Mouse (Mus musculus): ENCODE results near the gene Ssxb9. TPM values are rescaled to one million over a fixed set of nuclear protein-coding genes. Genes with fewer than 3 reads are reported as not detected.

Ssxb9 gene
- not detected for polyA plus RNA-seq (2017; shearing (Covaris generic))

DNA sequence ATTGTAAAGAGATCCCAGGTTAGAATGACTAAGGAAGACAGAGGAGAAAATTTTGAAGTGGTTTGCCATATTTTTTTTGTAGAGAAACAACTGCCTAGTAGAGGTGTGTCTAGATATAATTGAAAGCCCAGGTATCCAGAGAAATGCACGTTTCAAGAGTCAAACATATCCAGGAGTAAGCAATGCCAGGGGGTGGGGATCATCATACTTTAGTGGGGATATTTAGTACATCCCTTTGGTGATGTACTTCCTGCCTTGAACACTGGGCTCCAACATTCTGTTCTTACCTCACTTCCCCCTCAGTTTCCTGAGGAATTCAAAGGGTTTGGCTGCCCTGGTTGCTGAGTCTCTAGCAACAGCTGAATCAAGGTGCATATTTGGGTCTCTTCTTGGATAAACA, at the start of gene Ssxb9:
Gene Ssxb9, plus strand, starts transcription at position 301 of the 400 bp plus-strand sequence.

DNA sequence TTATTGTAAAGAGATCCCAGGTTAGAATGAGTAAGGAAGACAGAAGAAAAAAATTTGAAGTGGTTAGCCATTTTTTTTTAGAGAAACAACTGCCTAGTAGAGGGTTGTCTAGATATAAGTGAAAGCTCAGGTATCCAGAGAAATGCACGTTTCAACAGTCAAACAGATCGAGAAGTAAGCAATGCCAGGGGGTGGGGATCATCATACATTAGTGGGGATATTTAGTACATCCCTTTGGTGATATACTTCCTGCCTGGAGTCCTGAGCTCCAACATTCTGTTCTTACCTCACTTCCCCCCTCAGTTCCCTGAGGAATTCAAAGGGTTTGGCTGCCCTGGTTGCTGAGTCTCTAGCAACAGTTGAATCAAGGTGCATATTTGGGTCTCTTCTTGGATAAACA, 39.7 kb upstream of the Ssxb9 start, which contains the start of gene Ssxb10:
Gene Ssxb10, plus strand, starts transcription at position 301 of the 400 bp plus-strand sequence.

DNA sequence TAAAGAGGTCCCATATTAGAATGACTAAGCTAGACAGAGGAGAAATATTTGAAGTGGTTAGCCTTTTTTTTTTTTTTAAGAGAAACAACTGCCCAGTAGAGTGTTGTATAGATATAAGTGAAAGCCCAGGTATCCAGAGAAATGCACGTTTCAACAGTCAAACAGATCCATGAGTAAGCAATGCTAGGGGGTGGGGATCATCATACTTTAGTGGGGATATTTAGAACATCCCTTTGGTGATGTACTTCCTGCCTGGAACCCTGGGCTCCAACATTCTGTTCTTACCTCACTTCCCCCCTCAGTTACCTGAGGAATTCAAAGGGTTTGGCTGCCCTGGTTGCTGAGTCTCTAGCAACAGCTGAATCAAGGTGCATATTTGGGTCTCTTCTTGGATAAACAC, 46.2 kb downstream of the Ssxb9 start, which contains the start of gene Ssxb1:
Gene Ssxb1, plus strand, starts transcription at position 301 of the 400 bp plus-strand sequence.

Other genes starting within 250 kb of the Ssxb9 start
- 23.0 TPM for gene Wdr13, start 234.1 kb upstream of the Ssxb9 start, polyA plus RNA-seq (2017; shearing (Covaris generic))
- 857 TPM for gene Rbm3, start 221.1 kb upstream of the Ssxb9 start, polyA plus RNA-seq (2017; shearing (Covaris generic))
- 30.2 TPM for gene Tbc1d25, start 190.8 kb upstream of the Ssxb9 start, polyA plus RNA-seq (2017; shearing (Covaris generic))
- 58.8 TPM for gene Ebp, start 173.5 kb upstream of the Ssxb9 start, polyA plus RNA-seq (2017; shearing (Covaris generic))
- gene Porcn, start 160.5 kb upstream of the Ssxb9 start, polyA plus RNA-seq (2017; shearing (Covaris generic)), result not detected
- gene Ftsj1, start 114.6 kb upstream of the Ssxb9 start, polyA plus RNA-seq (2017; shearing (Covaris generic)), result 12.5 TPM
- gene Slc38a5, start 95.8 kb upstream of the Ssxb9 start, polyA plus RNA-seq (2017; shearing (Covaris generic)), result not detected
- not detected for gene Ssxb10, start 39.6 kb upstream of the Ssxb9 start, polyA plus RNA-seq (2017; shearing (Covaris generic))
- not detected for gene Ssxb1, start 46.3 kb downstream of the Ssxb9 start, polyA plus RNA-seq (2017; shearing (Covaris generic))
- not detected for gene Ssxb2, start 94.7 kb downstream of the Ssxb9 start, polyA plus RNA-seq (2017; shearing (Covaris generic))
- not detected for gene Gm14459, start 158.0 kb downstream of the Ssxb9 start, polyA plus RNA-seq (2017; shearing (Covaris generic))
- not detected for gene Ssxb6, start 181.3 kb downstream of the Ssxb9 start, polyA plus RNA-seq (2017; shearing (Covaris generic))
- gene Ssxb3, start 224.8 kb downstream of the Ssxb9 start, polyA plus RNA-seq (2017; shearing (Covaris generic)), result not detected

All from effector memory CD4-positive, alpha-beta T cell, adult 7 months (primary cell).